Mouse (Mus musculus) heart, embryonic 14.5 days (tissue): ENCODE measurements around the gene Nyap1. TPM values are rescaled to one million over a fixed set of nuclear protein-coding genes. Genes with fewer than 3 reads are reported as not detected.
A peak's percentile ranks its signal among the peaks of the same experiment; 100 is the strongest.

Source experiments
- ATAC-seq: fragments of 200-750 bp; cut with Nextera tagmentation; 2 replicates; pipeline ENCODE4 v1.8.0; 2017; ENCODE audit warnings: low read depth, moderate TSS enrichment; ENCODE audit not compliant: insufficient number of reproducible peaks, insufficient read depth, low FRiP score
- H3K27ac ChIP-seq, 2 experiments: fragments of 200-500 bp in 1 of 2; fragments of 300-500 bp in 1 of 2; sonication (generic) in 1 of 2; replicated peaks in 1 of 2; 2 replicates each; pipeline ENCODE4 v1.5.1; 2012 to 2014; ENCODE audit warnings: low read depth in 2 of 2, low read length in 2 of 2, control low read depth in 1 of 2, mild to moderate bottlenecking in 1 of 2, mixed read lengths in 1 of 2; ENCODE audit not compliant: control insufficient read depth in 1 of 2, insufficient read depth in 1 of 2
- H3K27me3 ChIP-seq: fragments of 300-500 bp; sonication (generic); 2 replicates; pipeline ENCODE4 v1.6.1; 2014; ENCODE audit warnings: mild to moderate bottlenecking, low read length, control low read depth; ENCODE audit not compliant: control insufficient read depth, insufficient read depth
- H3K36me3 ChIP-seq: fragments of 300-500 bp; sonication (generic); 2 replicates; pipeline ENCODE4 v1.6.1; 2014; ENCODE audit warnings: mild to moderate bottlenecking, control low read depth, low read length, mixed read lengths; ENCODE audit not compliant: control insufficient read depth, insufficient read depth
- H3K4me1 ChIP-seq, 2 experiments: fragments of 200-500 bp in 1 of 2; fragments of 300-500 bp in 1 of 2; sonication (generic) in 1 of 2; 2 replicates each; pipeline ENCODE4 v1.6.1; 2012 to 2014; ENCODE audit warnings: low read length in 2 of 2, control low read depth in 1 of 2, mixed read lengths in 1 of 2; ENCODE audit not compliant: control insufficient read depth in 2 of 2, insufficient read depth in 2 of 2
- H3K4me2 ChIP-seq: fragments of 300-500 bp; sonication (generic); 2 replicates; pipeline ENCODE4 v1.6.1; 2014; ENCODE audit warnings: mild to moderate bottlenecking, low read length
- H3K4me3 ChIP-seq, 2 experiments: fragments of 200-500 bp in 1 of 2; fragments of 300-500 bp in 1 of 2; sonication (generic) in 1 of 2; 2 replicates each; pipeline ENCODE4 v1.5.1; 2012 to 2014; ENCODE audit warnings: low read length in 2 of 2, mild to moderate bottlenecking in 2 of 2, control low read depth in 1 of 2, low read depth in 1 of 2, moderate library complexity in 1 of 2; ENCODE audit not compliant: control insufficient read depth in 1 of 2, insufficient read depth in 1 of 2
- H3K9ac ChIP-seq: fragments of 300-500 bp; sonication (generic); 2 replicates; pipeline ENCODE4 v1.6.1; 2014; ENCODE audit warnings: mild to moderate bottlenecking, low read length
- H3K9me3 ChIP-seq: fragments of 300-500 bp; sonication (generic); 2 replicates; pipeline ENCODE4 v1.6.1; 2016; ENCODE audit warnings: low read length, control low read depth; ENCODE audit not compliant: control insufficient read depth
- WGBS: fragments of 180-500 bp; shearing (Covaris S2); extraction: QIAGEN DNeasy Blood & Tissue Kit; methylation state at CpG from one replicate; pipeline ENCODE4 v1.1.7; 2014; 5-methylcytosine and 5-hydroxymethylcytosine counted together
- polyA plus RNA-seq: library from polyadenylated mRNA; unstranded; fragments of >200 nt; fragmentation: Nextera tagmentation; extraction: Ambion mirVana; gene quantifications from 2 replicates; pipeline ENCODE4 v1.2.1, GENCODE M21; 2014

Gene Nyap1
- polyA plus RNA-seq, 1 experiment from 2014 or later = 0.57 TPM

DNA sequence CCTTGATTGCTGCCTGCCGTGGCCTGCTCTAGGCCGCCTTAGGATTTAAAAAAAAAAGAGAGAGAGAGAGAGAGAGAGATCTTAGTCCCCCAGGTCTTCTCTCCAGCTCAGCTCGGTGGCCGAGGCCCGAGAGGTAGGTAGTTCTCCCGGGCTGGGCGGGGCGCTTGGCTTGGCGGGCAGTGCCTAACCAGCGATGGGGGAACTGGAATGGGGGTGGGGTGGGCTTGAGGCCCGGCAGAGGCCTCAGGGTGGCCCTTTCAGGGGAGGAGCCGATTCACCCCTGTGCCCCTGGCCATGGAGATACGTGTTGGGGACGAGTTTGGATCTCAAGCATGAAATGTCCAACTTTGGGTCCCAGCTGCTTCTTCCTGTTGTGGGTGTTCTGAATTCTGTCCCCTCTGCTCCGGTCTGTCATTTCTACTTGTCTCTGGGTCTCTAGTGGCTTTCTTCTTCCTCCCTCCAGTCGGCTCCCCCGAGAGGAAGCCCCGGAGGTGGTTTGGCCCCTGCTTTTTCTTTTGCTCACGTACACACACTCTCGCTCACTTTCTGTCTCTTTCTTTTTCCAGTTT lies 5.0 kb upstream of the Nyap1 start:
- peaks cover 16% of the 10 kb centered on the region for H3K36me3 ChIP-seq
- no peaks in the 10 kb centered on the region for H3K9me3 ChIP-seq
- H3K4me2 ChIP-seq = peak overlapping the region; percentile 99
- H3K4me3 ChIP-seq = peak overlapping the region; percentile 87 to 88
- 0% methylated on average over 20 of the region's 20 CpGs for WGBS
- H3K4me1 ChIP-seq = peaks cover 19 to 44% of the 10 kb centered on the region in 2 experiments
- peak overlapping the region; percentile 96 to 98 for H3K27ac ChIP-seq
- H3K27me3 ChIP-seq = no peaks in the 10 kb centered on the region
- ATAC-seq = 0 out of 2 replicates have a peak, but pooled peaks have one; percentile 11
- H3K9ac ChIP-seq = peak overlapping the region; percentile 90

- Histone ChIP-seq H3K36me3 (peaks cover 7% of the 10 kb centered on the region), H3K9ac (peak within 1 kb of the TSS; percentile 90), H3K27ac (peak within 1 kb of the TSS; percentile 96 to 98), H3K4me2 (peak within 1 kb of the TSS; percentile 99), H3K27me3 (no peaks in the 10 kb centered on the region), H3K4me3 (peak within 1 kb of the TSS; percentile 87 to 88), H3K4me1 (peaks cover 13 to 35% of the 10 kb centered on the region in 2 experiments), H3K9me3 (no peaks in the 10 kb centered on the region)
- peak; percentile 87 for ATAC-seq
- 5% methylated on average over 28 of the region's 28 CpGs for WGBS
These were observed 4.1 kb upstream of the Nyap1 start, which contains the start of gene Tsc22d4 for GRCm38 (mm10) chr5:137745214-137746171. Gene Tsc22d4 (plus strand): TSS chr5:137745730.

DNA sequence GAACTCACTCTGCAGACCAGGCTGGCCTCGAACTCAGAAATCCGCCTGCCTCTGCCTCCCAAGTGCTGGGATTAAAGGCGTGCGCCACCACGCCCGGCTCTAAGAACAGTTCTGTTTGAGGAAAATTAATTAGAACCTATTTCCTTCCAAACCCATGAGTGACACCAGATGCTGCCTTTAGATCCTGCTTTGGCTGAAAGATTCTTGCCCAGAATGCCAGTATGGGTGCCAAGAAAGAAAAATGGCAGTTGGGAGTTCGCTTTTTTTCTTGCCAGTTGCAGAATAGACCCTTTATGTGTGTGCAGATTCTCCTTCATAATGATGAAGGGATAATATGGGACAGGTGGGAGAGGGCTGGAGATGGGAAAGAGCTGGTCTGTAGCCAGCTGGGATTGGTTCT lies 2.8 kb upstream of the Nyap1 start:
- ATAC-seq = no peak

DNA sequence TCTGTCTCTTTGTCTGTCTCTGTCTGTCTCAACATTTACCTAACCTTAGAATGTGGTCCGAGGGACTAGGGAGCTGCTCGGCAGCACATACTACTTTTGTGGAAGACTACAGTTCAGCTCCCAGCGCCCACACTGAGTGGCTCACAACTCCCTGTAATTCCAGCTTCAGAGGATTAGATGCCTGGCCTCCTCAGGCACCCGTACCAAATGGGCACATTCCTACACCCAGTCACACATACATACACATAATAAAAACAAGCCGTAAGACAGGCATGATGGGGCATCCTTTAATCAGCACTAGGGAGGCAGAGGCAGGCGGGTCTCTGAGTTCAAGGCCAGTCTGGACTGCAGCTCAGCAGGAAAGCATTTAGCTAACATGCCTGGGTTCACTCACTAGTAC lies 1.4 kb upstream of the Nyap1 start:
- Histone ChIP-seq H3K4me3 (no peak overlapping the region), H3K9me3 (no peaks in the 10 kb centered on the region), H3K27me3 (no peaks in the 10 kb centered on the region), H3K27ac (no peak overlapping the region), H3K4me1 (peaks cover 9 to 15% of the 10 kb centered on the region in 2 experiments; a peak in 3 of 4 replicates), H3K9ac (no peak overlapping the region), H3K36me3 (no peaks in the 10 kb centered on the region), H3K4me2 (no peak overlapping the region)
- ATAC-seq = no peak
- WGBS = 91% methylated on average over 6 of the region's 6 CpGs

More for the DNA sequence above, 2.8 kb upstream of the Nyap1 start:
- Histone ChIP-seq H3K27me3 (no peaks in the 10 kb centered on the region), H3K36me3 (peaks cover 1% of the 10 kb centered on the region; the same call in 1 of the 2 replicates), H3K9me3 (no peaks in the 10 kb centered on the region), H3K4me2 (no peak overlapping the region), H3K4me3 (no peak overlapping the region), H3K4me1 (peaks cover 16 to 28% of the 10 kb centered on the region in 2 experiments), H3K27ac (no peak overlapping the region), H3K9ac (no peak overlapping the region)
- WGBS = 93% methylated on average over 6 of the region's 7 CpGs

- no peaks in the 10 kb centered on the region for H3K9me3 ChIP-seq
- H3K4me2 ChIP-seq = peak overlapping the region; percentile 93
- WGBS = 57% methylated on average over 10 of the region's 10 CpGs
- peaks cover 7 to 11% of the 10 kb centered on the region in 2 experiments; a peak in 3 of 4 replicates for H3K4me1 ChIP-seq
- no peaks in the 10 kb centered on the region for H3K36me3 ChIP-seq
- peak overlapping the region; percentile 78 for H3K9ac ChIP-seq
- ATAC-seq = no peak
- H3K27me3 ChIP-seq = no peaks in the 10 kb centered on the region
- H3K4me3 ChIP-seq = peak overlapping the region in 1 of 2 experiments; percentile 66; a peak in 1 of 4 replicates
- no peak overlapping the region for H3K27ac ChIP-seq
These were observed 641 bp upstream of the Nyap1 start for GRCm38 (mm10) chr5:137742048-137742447.

GRCm38 (mm10) chr5:137740506-137740905 lies 901 bp downstream of the Nyap1 start:
- H3K4me2 ChIP-seq = peak overlapping the region; percentile 93
- H3K9ac ChIP-seq = peak overlapping the region; percentile 78
- peak overlapping the region; percentile 66 to 81 for H3K4me3 ChIP-seq
- peaks cover 1% of the 10 kb centered on the region; the same call in 1 of the 2 replicates for H3K36me3 ChIP-seq
- 22% methylated on average over 11 of the region's 11 CpGs for WGBS
- H3K9me3 ChIP-seq = no peaks in the 10 kb centered on the region
- ATAC-seq = no peak
- H3K27me3 ChIP-seq = no peaks in the 10 kb centered on the region
- H3K4me1 ChIP-seq = peaks cover 6 to 10% of the 10 kb centered on the region in 2 experiments; a peak in 3 of 4 replicates
- no peak overlapping the region for H3K27ac ChIP-seq

- Histone ChIP-seq H3K4me2 (no peak overlapping the region), H3K9ac (0 out of 2 replicates have a peak overlapping the region, but pooled peaks have one; percentile 8), H3K4me1 (peaks cover 3 to 8% of the 10 kb centered on the region in 2 experiments; a peak in 3 of 4 replicates), H3K4me3 (no peak overlapping the region), H3K9me3 (no peaks in the 10 kb centered on the region), H3K27me3 (no peaks in the 10 kb centered on the region), H3K36me3 (peaks cover 9% of the 10 kb centered on the region; the same call in 1 of the 2 replicates), H3K27ac (no peak overlapping the region)
- 74% methylated on average over 9 of the region's 9 CpGs for WGBS
- ATAC-seq = no peak
These were observed 1.9 kb downstream of the Nyap1 start for GRCm38 (mm10) chr5:137739471-137739870.
